Mouse (Mus musculus): ENCODE data around the gene Gm49380. TPM values are rescaled to one million over a fixed set of nuclear protein-coding genes. Genes with fewer than 3 reads are reported as not detected.

Gm49380 gene
- polyA plus RNA-seq, 1 experiment from 2014 or later, result not detected

- no peaks in the 10 kb centered on the region; the same call in 1 of the 2 replicates for H3K36me3 ChIP-seq (ENCODE audit: control insufficient read depth, insufficient read depth)
- no peak for TF ChIP-seq CTCF (IDR thresholded peaks at IDR 0.05; ENCODE audit: low read depth)
- peak overlapping the region; percentile 65; the same call in 1 of the 2 replicates for H3K4me3 ChIP-seq (ENCODE audit: low read depth, low read length)
- H3K27ac ChIP-seq (ENCODE audit: low read depth, low read length), result peak overlapping the region; percentile 73; the same call in 1 of the 2 replicates
- WGBS, result 31% methylated on average over 2 of the region's 2 CpGs
- H3K4me2 ChIP-seq (replicated peaks; ENCODE audit: low read depth), result peak overlapping the region; percentile 86
- H3K27me3 ChIP-seq (replicated peaks; ENCODE audit: control insufficient read depth, insufficient read depth, low read length), result peaks cover 29% of the 10 kb centered on the region
- no peak for ATAC-seq
- no peaks in the 10 kb centered on the region for H3K4me1 ChIP-seq (replicated peaks; ENCODE audit: control insufficient read depth, insufficient read depth, low read length)
- no peaks in the 10 kb centered on the region for H3K9me3 ChIP-seq (ENCODE audit: control insufficient read depth)
- 0 out of 2 replicates have a peak overlapping the region, but pooled peaks have one; percentile 66 for H3K9ac ChIP-seq (ENCODE audit: low read depth, low read length)
Measured at GRCm38 (mm10) chr9:44133287-44133686, 20.0 kb upstream of the Gm49380 start.

DNA sequence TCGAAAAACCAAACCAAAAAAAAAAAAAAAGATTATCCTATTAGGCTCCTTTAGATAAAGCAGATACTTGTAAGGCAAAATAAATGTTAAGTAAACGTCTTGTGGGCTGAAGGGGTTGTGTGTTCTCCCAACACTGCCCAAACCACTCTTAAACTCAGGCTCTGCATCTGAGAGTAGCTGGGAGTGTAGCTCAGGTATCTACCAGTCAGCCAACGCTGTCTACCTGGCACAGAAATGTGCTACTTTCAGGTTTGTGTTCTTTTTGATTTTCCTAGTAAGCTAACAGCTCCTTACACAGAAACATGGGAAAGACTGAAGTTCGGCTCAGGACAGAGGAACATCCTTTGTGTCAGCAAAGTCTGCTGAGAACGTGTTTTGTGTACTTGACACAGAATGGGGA lies 18.9 kb upstream of the Gm49380 start:
- no peaks in the 10 kb centered on the region for H3K4me1 ChIP-seq (replicated peaks; ENCODE audit: control insufficient read depth, insufficient read depth, low read length)
- ATAC-seq, result no peak
- 65% methylated on average over 5 of the region's 5 CpGs for WGBS
- H3K4me3 ChIP-seq (ENCODE audit: low read depth, low read length), result no peak overlapping the region
- peaks cover 29% of the 10 kb centered on the region for H3K27me3 ChIP-seq (replicated peaks; ENCODE audit: control insufficient read depth, insufficient read depth, low read length)
- no peak overlapping the region for H3K4me2 ChIP-seq (replicated peaks; ENCODE audit: low read depth)
- H3K9me3 ChIP-seq (ENCODE audit: control insufficient read depth), result no peaks in the 10 kb centered on the region
- H3K36me3 ChIP-seq (ENCODE audit: control insufficient read depth, insufficient read depth), result no peaks in the 10 kb centered on the region; the same call in 1 of the 2 replicates
- no peak overlapping the region for H3K27ac ChIP-seq (ENCODE audit: low read depth, low read length)
- no peak overlapping the region for H3K9ac ChIP-seq (ENCODE audit: low read depth, low read length)
- no peak for TF ChIP-seq CTCF (IDR thresholded peaks at IDR 0.05; ENCODE audit: low read depth)

- Histone ChIP-seq H3K4me1 (replicated peaks; ENCODE audit: control insufficient read depth, insufficient read depth, low read length) (0 out of 2 replicates have a peak, but pooled peaks cover 2% of the 10 kb centered on the region), H3K4me3 (ENCODE audit: low read depth, low read length) (no peak overlapping the region), H3K4me2 (replicated peaks; ENCODE audit: low read depth) (no peak overlapping the region), H3K27me3 (replicated peaks; ENCODE audit: control insufficient read depth, insufficient read depth, low read length) (peaks cover 27% of the 10 kb centered on the region), H3K27ac (ENCODE audit: low read depth, low read length) (peak overlapping the region; percentile 66; the same call in 1 of the 2 replicates), H3K9me3 (ENCODE audit: control insufficient read depth) (no peaks in the 10 kb centered on the region), H3K36me3 (ENCODE audit: control insufficient read depth, insufficient read depth) (no peaks in the 10 kb centered on the region; the same call in 1 of the 2 replicates), H3K9ac (ENCODE audit: low read depth, low read length) (no peak overlapping the region)
- no peak for ATAC-seq
- TF ChIP-seq CTCF (IDR thresholded peaks at IDR 0.05; ENCODE audit: low read depth), result no peak
- 51% methylated on average over 7 of the region's 7 CpGs for WGBS
Measured at GRCm38 (mm10) chr9:44131276-44131590, 17.9 kb upstream of the Gm49380 start.

GRCm38 (mm10) chr9:44130581-44131275 lies 17.4 kb upstream of the Gm49380 start:
- H3K4me2 ChIP-seq (replicated peaks; ENCODE audit: low read depth), result peak overlapping the region; percentile 62
- no peaks in the 10 kb centered on the region for H3K9me3 ChIP-seq (ENCODE audit: control insufficient read depth)
- no peak for TF ChIP-seq CTCF (IDR thresholded peaks at IDR 0.05; ENCODE audit: low read depth)
- H3K4me1 ChIP-seq (replicated peaks; ENCODE audit: control insufficient read depth, insufficient read depth, low read length), result 0 out of 2 replicates have a peak, but pooled peaks cover 4% of the 10 kb centered on the region
- H3K36me3 ChIP-seq (ENCODE audit: control insufficient read depth, insufficient read depth), result no peaks in the 10 kb centered on the region
- no peak overlapping the region for H3K9ac ChIP-seq (ENCODE audit: low read depth, low read length)
- ATAC-seq, result peak; percentile 12; the same call in 1 of the 2 replicates
- 31% methylated on average over 19 of the region's 19 CpGs for WGBS
- H3K4me3 ChIP-seq (ENCODE audit: low read depth, low read length), result peak overlapping the region; percentile 39
- H3K27ac ChIP-seq (ENCODE audit: low read depth, low read length), result peak overlapping the region; percentile 66
- H3K27me3 ChIP-seq (replicated peaks; ENCODE audit: control insufficient read depth, insufficient read depth, low read length), result peaks cover 24% of the 10 kb centered on the region

GRCm38 (mm10) chr9:44130034-44130433 lies 16.7 kb upstream of the Gm49380 start:
- H3K9me3 ChIP-seq (ENCODE audit: control insufficient read depth), result no peaks in the 10 kb centered on the region
- TF ChIP-seq CTCF (IDR thresholded peaks at IDR 0.05; ENCODE audit: low read depth), result 0 out of 2 replicates have a peak, but pooled peaks have one; percentile 1
- WGBS, result under 1% methylated on average over 27 of the region's 27 CpGs
- peak overlapping the region; percentile 62 for H3K4me2 ChIP-seq (replicated peaks; ENCODE audit: low read depth)
- peaks cover 22% of the 10 kb centered on the region for H3K27me3 ChIP-seq (replicated peaks; ENCODE audit: control insufficient read depth, insufficient read depth, low read length)
- no peaks in the 10 kb centered on the region for H3K36me3 ChIP-seq (ENCODE audit: control insufficient read depth, insufficient read depth)
- ATAC-seq, result peak; percentile 53
- H3K4me1 ChIP-seq (replicated peaks; ENCODE audit: control insufficient read depth, insufficient read depth, low read length), result 0 out of 2 replicates have a peak, but pooled peaks cover 4% of the 10 kb centered on the region
- peak overlapping the region; percentile 39 for H3K4me3 ChIP-seq (ENCODE audit: low read depth, low read length)
- H3K27ac ChIP-seq (ENCODE audit: low read depth, low read length), result peak overlapping the region; percentile 66
- H3K9ac ChIP-seq (ENCODE audit: low read depth, low read length), result peak overlapping the region; percentile 23

DNA sequence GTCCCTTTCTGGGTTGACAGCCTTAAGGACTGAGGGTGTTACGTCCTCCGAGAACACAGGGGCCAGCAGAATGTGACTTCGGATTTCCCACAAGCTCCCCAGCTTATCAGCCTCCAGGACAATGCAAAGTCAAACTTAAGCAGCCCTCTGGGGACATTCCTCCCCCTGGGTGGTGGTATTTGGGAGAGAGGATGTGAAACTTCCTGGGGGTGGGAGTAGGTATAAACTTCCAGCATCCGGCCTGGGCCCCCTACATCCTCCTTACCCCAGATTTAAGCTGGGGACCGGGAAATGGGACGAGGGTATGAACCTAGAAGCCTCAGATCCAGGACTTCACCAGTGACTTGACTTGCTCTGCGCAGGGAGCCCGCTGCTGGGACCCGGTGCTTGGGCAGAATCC lies 16.3 kb upstream of the Gm49380 start:
- Histone ChIP-seq H3K4me2 (replicated peaks; ENCODE audit: low read depth) (peak overlapping the region; percentile 62), H3K4me3 (ENCODE audit: low read depth, low read length) (peak overlapping the region; percentile 39), H3K4me1 (replicated peaks; ENCODE audit: control insufficient read depth, insufficient read depth, low read length) (0 out of 2 replicates have a peak, but pooled peaks cover 4% of the 10 kb centered on the region), H3K27me3 (replicated peaks; ENCODE audit: control insufficient read depth, insufficient read depth, low read length) (peaks cover 20% of the 10 kb centered on the region), H3K36me3 (ENCODE audit: control insufficient read depth, insufficient read depth) (no peaks in the 10 kb centered on the region), H3K9ac (ENCODE audit: low read depth, low read length) (peak overlapping the region; percentile 23), H3K9me3 (ENCODE audit: control insufficient read depth) (no peaks in the 10 kb centered on the region), H3K27ac (ENCODE audit: low read depth, low read length) (peak overlapping the region; percentile 66)
- TF ChIP-seq CTCF (IDR thresholded peaks at IDR 0.05; ENCODE audit: low read depth), result no peak
- peak; percentile 3; the same call in 1 of the 2 replicates for ATAC-seq
- WGBS, result 10% methylated on average over 9 of the region's 9 CpGs

Measured in intestine, postnatal 0 days (tissue).